Mouse (Mus musculus) spleen, adult 2 months (tissue): ENCODE measurements around the gene Pla1a.

Experiments
- CTCF ChIP-seq: fragments of 200-500 bp; IDR thresholded peaks from 2 replicates; pipeline ENCODE4 v1.5.1; 2011; ENCODE audit warnings: mild to moderate bottlenecking, inconsistent platforms; ENCODE audit not compliant: insufficient read depth, insufficient read length, insufficient replicate concordance; ENCODE audit errors: extremely low read depth
- POLR2A ChIP-seq: fragments of 200-500 bp; IDR thresholded peaks from 2 replicates; pipeline ENCODE4 v1.6.1; 2011; ENCODE audit warnings: low read depth, low read length, inconsistent platforms

GRCm38 (mm10) chr16:38374379-38375140, 58.4 kb downstream of the Pla1a start:
- no peak for TF ChIP-seq CTCF
- TF ChIP-seq POLR2A, result no peak
